Mouse (Mus musculus) ZHBTc4 (cell line): ENCODE results near the gene Adipoq.

Experiments
- DNase-seq: peaks from one replicate; pipeline ENCODE4 v3.0.0-alpha.2; 2011; ENCODE audit warnings: low read depth, low spot score

Adipoq gene

GRCm38 (mm10) chr16:23196791-23197190 lies 50.5 kb downstream of the Adipoq start:
- DNase-seq, result no peak

GRCm38 (mm10) chr16:23201498-23201897 lies 55.2 kb downstream of the Adipoq start:
- no peak for DNase-seq
